Mouse (Mus musculus) Patski (cell line): ENCODE measurements around the gene Lrrc17. TPM values are rescaled to one million over a fixed set of nuclear protein-coding genes. Genes with fewer than 3 reads are reported as not detected.

ENCODE experiments used
- ATAC-seq: fragments of 100-300 bp; one replicate; pipeline ENCODE4 v1.8.0; 2021
- CTCF ChIA-PET: fragments of 350-600 bp; sonication (Branson Sonifier 250); formaldehyde crosslinking; loops from one replicate; lab custom pipeline; 2022; ENCODE audit warnings: inconsistent platforms; lab: Charles Lee
- POLR2A ChIA-PET: fragments of 350-600 bp; sonication (Branson Sonifier 250); formaldehyde crosslinking; loops from one replicate; lab custom pipeline; 2022; ENCODE audit warnings: antibody characterized with exemption, inconsistent platforms; lab: Charles Lee
- DNase-seq: peaks from one replicate; pipeline ENCODE4 v3.0.0-alpha.2; 2011; ENCODE audit warnings: low read depth, low spot score
- H3K27me3 ChIP-seq: fragments of 371-371 bp; one replicate; pipeline ENCODE4 v1.5.1; 2021
- CTCF ChIP-seq: fragments of 100-300 bp; IDR thresholded peaks from one replicate; pipeline ENCODE4 v1.5.1; 2021
- in situ Hi-C: fragments of 300-500 bp; cut with MboI; formaldehyde crosslinking; loops from 3 replicates; pipeline ENCODE4 v1.11.1; 2018; ENCODE audit warnings: low pct_unique_long_range_greater_than_20kb, mixed read lengths
- polyA plus RNA-seq: library from polyadenylated mRNA; unstranded; gene quantifications from one replicate; pipeline ENCODE4 v1.2.3, GENCODE M21; 2021

The Lrrc17 gene
- polyA plus RNA-seq, 1 experiment from 2014 or later, result not detected

GRCm38 (mm10) chr5:21565392-21566065 is 22.2 kb downstream of the Lrrc17 start:
- CTCF ChIA-PET, result interaction anchor here (0.9 to 1.7 kb wide), 4 partner anchors 9 to 76 kb away, joined by 3 to 6 read pairs (median 4); no protein-coding TSS in a partner anchor
- POLR2A ChIA-PET, result interaction anchor here (0.8 to 0.9 kb wide), 2 partner anchors 19 to 25 kb away, joined by 3 read pairs; no protein-coding TSS in a partner anchor
- DNase-seq, result no peak
- H3K27me3 ChIP-seq, result no peaks in the 10 kb centered on the region
- in situ Hi-C loops, result no loop called here
- ATAC-seq, result no peak
- no peak for TF ChIP-seq CTCF

GRCm38 (mm10) chr5:21567784-21568183 is 24.4 kb downstream of the Lrrc17 start:
- CTCF ChIA-PET, result no interaction called here
- no peak for ATAC-seq
- H3K27me3 ChIP-seq, result no peaks in the 10 kb centered on the region
- DNase-seq, result no peak
- POLR2A ChIA-PET, result interaction anchor here (0.6 kb wide), 1 partner anchor 26 kb away, joined by 3 read pairs; no protein-coding TSS in a partner anchor
- in situ Hi-C loops, result no loop called here
- no peak for TF ChIP-seq CTCF

GRCm38 (mm10) chr5:21572764-21573416 is 29.5 kb downstream of the Lrrc17 start:
- DNase-seq (no peak), ATAC-seq (no peak)
- CTCF ChIA-PET, result interaction anchor here (0.8 to 1.2 kb wide), 3 partner anchors 10 to 60 kb away, joined by 3 to 6 read pairs (median 3); no protein-coding TSS in a partner anchor
- in situ Hi-C loops, result no loop called here
- POLR2A ChIA-PET, result no interaction called here
- no peaks in the 10 kb centered on the region for H3K27me3 ChIP-seq
- no peak for TF ChIP-seq CTCF

- ATAC-seq (no peak), DNase-seq (no peak)
- no peak for TF ChIP-seq CTCF
- POLR2A ChIA-PET, result no interaction called here
- CTCF ChIA-PET, result interaction anchor here (0.9 to 2.5 kb wide), 4 partner anchors 9 to 17 kb away, joined by 3 to 10 read pairs (median 3); no protein-coding TSS in a partner anchor
- H3K27me3 ChIP-seq, result no peaks in the 10 kb centered on the region
- in situ Hi-C loops, result no loop called here
Observed at GRCm38 (mm10) chr5:21574386-21575209, 31.2 kb downstream of the Lrrc17 start.

GRCm38 (mm10) chr5:21575210-21575550 is 31.8 kb downstream of the Lrrc17 start:
- CTCF ChIA-PET, result interaction anchor here (0.9 to 2.5 kb wide), 4 partner anchors 10 to 16 kb away, joined by 3 to 10 read pairs (median 4); no protein-coding TSS in a partner anchor
- in situ Hi-C loops, result no loop called here
- no peak for DNase-seq
- TF ChIP-seq CTCF, result no peak
- POLR2A ChIA-PET, result no interaction called here
- no peak for ATAC-seq
- no peaks in the 10 kb centered on the region for H3K27me3 ChIP-seq

- in situ Hi-C loops, result no loop called here
- H3K27me3 ChIP-seq, result no peaks in the 10 kb centered on the region
- POLR2A ChIA-PET, result interaction anchor here (0.6 kb wide), 1 partner anchor 90 kb away, joined by 3 read pairs; no protein-coding TSS in a partner anchor
- no peak for TF ChIP-seq CTCF
- ATAC-seq (no peak), DNase-seq (no peak)
- CTCF ChIA-PET, result interaction anchor here (1.5 to 1.7 kb wide), 3 partner anchors 12 to 159 kb away, joined by 3 to 6 read pairs (median 5); no protein-coding TSS in a partner anchor
Observed at GRCm38 (mm10) chr5:21578136-21578535, 34.8 kb downstream of the Lrrc17 start.

GRCm38 (mm10) chr5:21586763-21587162 is 43.4 kb downstream of the Lrrc17 start:
- H3K27me3 ChIP-seq, result no peaks in the 10 kb centered on the region
- ChIA-PET POLR2A (interaction anchor here (0.6 to 1.0 kb wide), 2 partner anchors 49 to 255 kb away, joined by 4 to 5 read pairs; no protein-coding TSS in a partner anchor), CTCF (interaction anchor here (1.0 to 6.1 kb wide), 14 partner anchors 10 to 261 kb away, joined by 3 to 46 read pairs (median 3); no protein-coding TSS in a partner anchor)
- peak; percentile 82 for ATAC-seq
- peak; percentile 95 for TF ChIP-seq CTCF
- in situ Hi-C loops, result loop anchor here (5.0 kb wide), 3 partner anchors 89 to 324 kb away; no protein-coding TSS in a partner anchor
- peak; percentile 60 for DNase-seq

- H3K27me3 ChIP-seq, result no peaks in the 10 kb centered on the region
- no peak for ATAC-seq
- no peak for DNase-seq
- TF ChIP-seq CTCF, result no peak
- ChIA-PET POLR2A (no interaction called here), CTCF (interaction anchor here (1.5 to 6.1 kb wide), 2 partner anchors 11 to 153 kb away, joined by 3 to 46 read pairs; no protein-coding TSS in a partner anchor)
- in situ Hi-C loops, result loop anchor here (5.0 kb wide), 3 partner anchors 90 to 325 kb away; no protein-coding TSS in a partner anchor
Observed at GRCm38 (mm10) chr5:21587683-21588082, 44.3 kb downstream of the Lrrc17 start.

GRCm38 (mm10) chr5:21588220-21588619 is 44.9 kb downstream of the Lrrc17 start:
- in situ Hi-C loops, result loop anchor here (5.0 kb wide), 3 partner anchors 91 to 326 kb away; no protein-coding TSS in a partner anchor
- POLR2A ChIA-PET, result no interaction called here
- no peaks in the 10 kb centered on the region for H3K27me3 ChIP-seq
- DNase-seq (no peak), ATAC-seq (no peak)
- CTCF ChIA-PET, result interaction anchor here (6.1 kb wide), 1 partner anchor 154 kb away, joined by 46 read pairs; no protein-coding TSS in a partner anchor
- no peak for TF ChIP-seq CTCF
